Mouse (Mus musculus) liver, embryonic 15.5 days (tissue): ENCODE results near the gene Thbs2. TPM values are rescaled to one million over a fixed set of nuclear protein-coding genes. Genes with fewer than 3 reads are reported as not detected.

Source experiments
- ATAC-seq: fragments of 200-750 bp; cut with Nextera tagmentation; 2 replicates; pipeline ENCODE4 v1.8.0; 2017; ENCODE audit warnings: moderate number of reproducible peaks, mild to moderate bottlenecking, moderate library complexity; ENCODE audit not compliant: insufficient read depth
- H3K27ac ChIP-seq: fragments of 300-500 bp; sonication (generic); replicated peaks from 2 replicates; pipeline ENCODE4 v1.5.1; 2015; ENCODE audit warnings: mild to moderate bottlenecking, inconsistent platforms
- H3K27me3 ChIP-seq: fragments of 300-500 bp; sonication (generic); 2 replicates; pipeline ENCODE4 v1.6.1; 2015; ENCODE audit warnings: mild to moderate bottlenecking, inconsistent platforms
- H3K36me3 ChIP-seq: fragments of 300-500 bp; sonication (generic); replicated peaks from 2 replicates; pipeline ENCODE4 v1.6.1; 2015; ENCODE audit warnings: moderate library complexity, mild to moderate bottlenecking, inconsistent platforms
- H3K4me1 ChIP-seq: fragments of 300-500 bp; sonication (generic); replicated peaks from 2 replicates; pipeline ENCODE4 v1.6.1; 2015; ENCODE audit warnings: inconsistent platforms
- H3K4me2 ChIP-seq: fragments of 300-500 bp; sonication (generic); 2 replicates; pipeline ENCODE4 v1.6.1; 2015; ENCODE audit warnings: moderate library complexity, mild to moderate bottlenecking, inconsistent platforms
- H3K4me3 ChIP-seq: fragments of 300-500 bp; sonication (generic); replicated peaks from 2 replicates; pipeline ENCODE4 v1.5.1; 2015; ENCODE audit warnings: mild to moderate bottlenecking, inconsistent platforms
- H3K9ac ChIP-seq: fragments of 300-500 bp; sonication (generic); 2 replicates; pipeline ENCODE4 v1.6.1; 2015; ENCODE audit warnings: moderate library complexity, mild to moderate bottlenecking, inconsistent platforms
- H3K9me3 ChIP-seq: fragments of 300-500 bp; sonication (generic); replicated peaks from 2 replicates; pipeline ENCODE4 v1.6.1; 2016; ENCODE audit warnings: inconsistent platforms
- WGBS: fragments of 180-500 bp; shearing (Covaris S2); methylation state at CpG from one replicate; pipeline ENCODE4 v1.1.7; 2015; ENCODE audit warnings: mixed read lengths; ENCODE audit not compliant: insufficient replicate concordance; 5-methylcytosine and 5-hydroxymethylcytosine counted together
- polyA plus RNA-seq: library from polyadenylated mRNA; unstranded; fragments of >200 nt; fragmentation: Nextera tagmentation; extraction: Ambion mirVana; gene quantifications from 2 replicates; pipeline ENCODE4 v1.2.1, GENCODE M21; 2015

Gene Thbs2
- polyA plus RNA-seq, 1 experiment from 2014 or later: 1.9 TPM

DNA sequence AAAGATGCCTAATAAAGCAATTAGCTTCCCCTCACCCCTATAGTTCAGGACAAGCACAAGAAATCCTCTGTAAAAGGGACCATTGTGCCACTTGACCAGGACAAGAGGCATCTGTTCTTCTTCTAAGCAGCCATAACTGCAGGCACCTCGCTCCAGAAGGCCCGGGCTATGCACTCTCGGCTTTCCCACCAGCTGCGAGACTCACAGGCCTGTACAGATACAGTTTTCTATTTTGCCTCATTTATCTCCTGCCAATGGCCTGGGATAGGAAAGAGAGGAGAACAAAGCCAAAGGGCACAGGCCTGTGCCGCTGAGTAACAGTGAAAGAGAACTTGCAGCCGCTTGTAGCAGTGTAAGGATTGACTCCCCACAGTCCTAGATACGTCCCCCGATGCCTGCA is 20.7 kb upstream of the Thbs2 start:
- ATAC-seq: no peak
- no peak overlapping the region for H3K9ac ChIP-seq
- no peaks in the 10 kb centered on the region for H3K9me3 ChIP-seq
- H3K4me2 ChIP-seq: no peak overlapping the region
- H3K27me3 ChIP-seq: no peaks in the 10 kb centered on the region
- H3K4me1 ChIP-seq: no peaks in the 10 kb centered on the region
- no peaks in the 10 kb centered on the region for H3K36me3 ChIP-seq
- 68% methylated on average over 8 of the region's 8 CpGs for WGBS
- H3K27ac ChIP-seq: no peak overlapping the region
- no peak overlapping the region for H3K4me3 ChIP-seq

DNA sequence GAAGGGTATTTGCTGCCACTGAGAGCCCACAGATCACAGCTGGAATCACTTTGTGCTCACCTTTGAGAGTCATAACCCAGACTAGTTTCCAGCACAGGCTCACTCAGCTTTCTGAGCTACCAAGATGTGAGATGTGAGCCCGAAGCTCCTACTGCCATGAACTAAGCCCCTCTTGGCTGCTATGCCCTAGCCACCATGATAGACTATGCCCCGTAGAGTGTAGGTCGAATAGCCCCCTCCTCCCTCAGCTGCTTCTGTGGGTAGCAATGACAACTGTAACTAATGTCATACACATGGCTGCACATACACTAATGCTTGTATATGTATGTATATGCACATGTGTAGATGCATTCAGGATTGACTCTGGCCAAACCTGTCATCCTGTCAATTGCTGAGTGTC is 20.3 kb upstream of the Thbs2 start:
- H3K4me1 ChIP-seq: no peaks in the 10 kb centered on the region
- no peak overlapping the region for H3K4me2 ChIP-seq
- no peaks in the 10 kb centered on the region for H3K36me3 ChIP-seq
- no peaks in the 10 kb centered on the region for H3K27me3 ChIP-seq
- no peak for ATAC-seq
- WGBS: 58% methylated on average over 3 of the region's 3 CpGs
- H3K27ac ChIP-seq: no peak overlapping the region
- H3K4me3 ChIP-seq: no peak overlapping the region
- no peak overlapping the region for H3K9ac ChIP-seq
- no peaks in the 10 kb centered on the region for H3K9me3 ChIP-seq

DNA sequence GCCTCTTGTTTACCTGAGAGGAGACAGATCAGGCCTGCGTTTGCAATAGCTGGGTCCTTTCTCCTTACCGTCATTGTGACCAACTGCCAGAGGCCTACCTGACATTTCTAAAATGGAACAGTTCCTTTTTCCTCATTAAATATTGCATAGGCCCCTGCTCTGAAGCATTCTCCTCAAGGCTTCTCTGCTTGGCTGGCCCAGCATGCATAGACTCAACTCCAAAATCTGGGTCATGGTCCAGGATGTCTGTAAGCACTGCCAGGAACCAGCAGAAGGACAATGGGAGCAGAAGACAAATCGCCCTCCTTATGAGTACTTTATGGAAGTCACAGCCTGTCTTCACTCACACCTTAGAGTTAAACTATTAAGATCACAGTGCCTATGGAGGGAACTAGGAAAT is 17.7 kb upstream of the Thbs2 start:
- H3K9ac ChIP-seq: no peak overlapping the region
- ATAC-seq: no peak
- H3K4me2 ChIP-seq: no peak overlapping the region
- H3K27ac ChIP-seq: no peak overlapping the region
- H3K9me3 ChIP-seq: no peaks in the 10 kb centered on the region
- no peaks in the 10 kb centered on the region for H3K36me3 ChIP-seq
- H3K4me3 ChIP-seq: no peak overlapping the region
- WGBS: 74% methylated on average over 3 of the region's 3 CpGs
- H3K4me1 ChIP-seq: no peaks in the 10 kb centered on the region
- H3K27me3 ChIP-seq: no peaks in the 10 kb centered on the region

DNA sequence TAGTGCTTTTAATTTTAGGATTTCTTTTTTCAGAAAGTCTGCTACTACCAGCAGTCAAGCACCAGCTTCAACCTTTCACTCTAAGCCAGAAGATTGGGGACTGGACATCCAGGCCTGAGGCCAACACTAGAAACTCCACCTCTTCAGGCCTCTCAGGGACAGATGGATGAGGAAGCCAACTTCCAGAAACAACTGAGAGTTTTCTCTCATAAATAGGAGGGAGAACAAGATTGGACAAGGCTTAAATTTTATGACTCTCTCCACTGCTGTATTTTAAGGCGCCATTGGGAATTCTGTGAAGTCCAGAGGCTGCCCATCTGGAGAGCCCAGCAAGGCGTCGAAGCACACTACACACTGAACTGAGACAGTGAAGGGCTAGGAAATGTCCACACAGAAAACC is 17.0 kb upstream of the Thbs2 start:
- H3K9ac ChIP-seq: no peak overlapping the region
- H3K27me3 ChIP-seq: no peaks in the 10 kb centered on the region
- H3K4me2 ChIP-seq: no peak overlapping the region
- no peak overlapping the region for H3K27ac ChIP-seq
- ATAC-seq: no peak
- WGBS: 72% methylated on average over 3 of the region's 3 CpGs
- no peaks in the 10 kb centered on the region for H3K9me3 ChIP-seq
- H3K4me1 ChIP-seq: no peaks in the 10 kb centered on the region
- H3K36me3 ChIP-seq: no peaks in the 10 kb centered on the region
- H3K4me3 ChIP-seq: no peak overlapping the region

DNA sequence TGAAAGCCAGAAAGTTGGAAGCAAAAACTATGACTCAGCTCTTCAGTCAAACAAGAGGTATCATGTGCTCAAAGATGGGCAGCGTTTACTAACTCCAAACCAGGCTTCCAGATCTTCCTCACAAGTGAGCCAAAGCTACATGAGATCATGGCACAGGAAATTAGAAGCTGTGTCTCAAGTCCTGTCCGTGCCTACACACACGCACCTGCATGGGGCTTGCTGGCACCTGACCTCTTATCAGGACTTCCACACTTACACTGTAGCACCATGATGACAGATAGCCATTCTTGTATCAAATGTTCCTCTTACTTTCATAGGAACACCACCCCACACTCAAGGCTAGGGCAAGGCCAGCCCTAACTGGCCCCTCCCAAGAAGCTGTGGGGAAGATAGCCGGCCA is 12.0 kb upstream of the Thbs2 start:
- no peaks in the 10 kb centered on the region for H3K9me3 ChIP-seq
- no peaks in the 10 kb centered on the region for H3K36me3 ChIP-seq
- ATAC-seq: no peak
- no peak overlapping the region for H3K27ac ChIP-seq
- H3K27me3 ChIP-seq: no peaks in the 10 kb centered on the region
- no peaks in the 10 kb centered on the region for H3K4me1 ChIP-seq
- WGBS: 48% methylated on average over 4 of the region's 4 CpGs
- H3K9ac ChIP-seq: no peak overlapping the region
- H3K4me2 ChIP-seq: no peak overlapping the region
- no peak overlapping the region for H3K4me3 ChIP-seq

DNA sequence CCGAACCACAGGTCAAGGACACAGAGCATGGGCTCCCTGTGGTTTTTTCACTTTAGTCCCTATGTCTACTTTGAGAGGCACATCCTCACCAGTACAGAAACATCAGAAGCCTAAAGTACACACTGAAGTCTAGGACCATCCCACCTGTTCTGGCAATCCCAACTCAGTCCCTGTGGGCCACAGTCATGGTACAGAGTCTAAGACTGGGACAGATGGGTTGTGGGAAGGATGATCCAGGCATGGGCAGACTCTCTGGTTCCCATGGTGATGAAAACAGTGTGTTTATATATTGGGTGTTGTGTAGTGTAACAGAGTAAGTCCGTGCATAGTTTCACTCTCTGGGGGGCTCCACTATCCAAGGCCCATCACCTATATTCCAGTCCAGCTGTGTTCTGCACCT is 11.4 kb upstream of the Thbs2 start:
- no peak for ATAC-seq
- Histone ChIP-seq H3K27me3 (no peaks in the 10 kb centered on the region), H3K9me3 (no peaks in the 10 kb centered on the region), H3K36me3 (no peaks in the 10 kb centered on the region), H3K4me2 (no peak overlapping the region), H3K4me3 (no peak overlapping the region), H3K4me1 (no peaks in the 10 kb centered on the region), H3K27ac (no peak overlapping the region), H3K9ac (no peak overlapping the region)
- 50% methylated on average over 2 of the region's 2 CpGs for WGBS

DNA sequence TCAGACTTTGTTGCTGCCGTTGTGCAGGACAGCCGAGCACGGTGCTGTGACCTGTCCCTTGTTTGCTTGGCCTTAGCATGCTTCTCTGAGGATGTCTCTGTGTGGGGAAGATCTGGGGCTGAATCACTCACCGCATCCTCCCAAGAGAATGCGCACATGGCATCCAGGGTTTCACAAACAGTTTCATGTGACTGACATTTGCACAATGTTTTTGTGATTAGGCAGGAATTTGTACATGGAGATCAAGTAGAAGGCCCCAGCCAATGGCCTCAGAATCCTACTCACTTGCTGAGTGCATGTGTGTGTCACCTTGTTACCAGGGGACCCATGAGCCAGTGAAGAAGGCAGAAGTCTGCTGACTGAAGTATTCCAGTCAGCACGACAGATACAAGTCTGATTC is 9.7 kb upstream of the Thbs2 start:
- H3K9me3 ChIP-seq: no peaks in the 10 kb centered on the region
- no peaks in the 10 kb centered on the region for H3K4me1 ChIP-seq
- no peaks in the 10 kb centered on the region for H3K27me3 ChIP-seq
- H3K36me3 ChIP-seq: no peaks in the 10 kb centered on the region
- no peak for ATAC-seq
- WGBS: 69% methylated on average over 6 of the region's 6 CpGs
- H3K4me2 ChIP-seq: no peak overlapping the region
- no peak overlapping the region for H3K4me3 ChIP-seq
- no peak overlapping the region for H3K27ac ChIP-seq
- no peak overlapping the region for H3K9ac ChIP-seq

DNA sequence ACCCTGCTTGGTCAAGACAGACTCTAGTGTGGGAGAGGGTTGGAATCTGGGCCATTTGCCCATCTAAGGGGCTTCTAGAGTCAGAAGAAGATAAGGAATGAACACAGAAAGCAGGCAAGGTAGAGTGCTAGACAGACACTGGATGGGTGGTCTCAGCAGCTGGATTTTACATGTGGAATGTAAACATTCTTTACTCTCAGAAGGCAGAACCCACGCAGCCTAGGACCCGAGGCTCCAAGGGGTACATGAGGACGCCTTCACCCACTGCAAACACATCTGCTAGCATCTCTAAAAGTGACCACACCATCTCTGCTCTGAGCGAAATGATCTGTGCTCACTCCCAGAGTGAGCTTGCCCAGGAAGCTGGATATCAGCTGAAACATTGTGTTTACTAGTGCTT is 9.2 kb upstream of the Thbs2 start:
- Histone ChIP-seq H3K4me3 (no peak overlapping the region), H3K9ac (no peak overlapping the region), H3K4me2 (no peak overlapping the region), H3K9me3 (no peaks in the 10 kb centered on the region), H3K27ac (no peak overlapping the region), H3K4me1 (no peaks in the 10 kb centered on the region), H3K36me3 (no peaks in the 10 kb centered on the region), H3K27me3 (no peaks in the 10 kb centered on the region)
- 28% methylated on average over 4 of the region's 4 CpGs for WGBS
- ATAC-seq: no peak

DNA sequence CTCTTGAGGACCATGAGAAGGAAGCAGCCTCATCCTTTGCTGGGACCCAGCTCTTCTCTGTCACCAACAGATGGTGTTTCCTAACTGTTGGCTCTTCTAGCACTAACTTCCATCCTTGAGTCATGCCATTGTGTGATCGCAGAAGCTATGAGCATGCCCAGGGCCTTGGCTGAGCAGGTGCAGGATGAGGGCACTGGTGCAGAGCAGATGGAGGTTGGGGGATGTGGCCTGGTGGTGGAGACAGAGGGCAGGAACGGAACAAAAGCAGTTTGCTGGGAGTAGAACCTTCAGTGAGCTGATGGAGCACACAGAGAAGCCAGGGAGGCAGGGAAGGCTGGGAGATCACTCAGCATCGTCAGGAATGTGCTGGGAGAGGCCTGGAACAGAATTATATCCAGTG is 8.7 kb upstream of the Thbs2 start:
- WGBS: 44% methylated on average over 3 of the region's 3 CpGs
- ATAC-seq: no peak
- Histone ChIP-seq H3K36me3 (no peaks in the 10 kb centered on the region), H3K9me3 (no peaks in the 10 kb centered on the region), H3K27ac (no peak overlapping the region), H3K9ac (no peak overlapping the region), H3K27me3 (no peaks in the 10 kb centered on the region), H3K4me3 (no peak overlapping the region), H3K4me2 (no peak overlapping the region), H3K4me1 (no peaks in the 10 kb centered on the region)

DNA sequence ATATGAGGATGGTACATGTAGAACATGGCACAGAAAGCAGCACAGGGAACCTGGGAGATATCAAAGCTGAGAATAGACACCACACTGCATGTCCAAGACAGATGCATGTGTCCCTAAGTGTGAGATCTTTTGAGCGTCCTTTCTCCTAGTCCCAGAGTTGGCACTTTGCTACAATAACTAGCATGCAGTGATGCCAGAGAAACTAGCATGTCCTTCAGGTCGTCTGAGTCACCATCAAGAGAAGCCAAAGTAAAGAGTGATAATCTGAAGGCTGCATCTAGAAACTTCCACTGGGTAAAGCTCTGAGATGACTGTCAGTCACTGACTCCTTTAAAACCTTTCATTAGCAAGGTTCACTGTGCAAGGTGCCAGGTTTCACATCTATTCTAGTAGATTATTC is 7.9 kb upstream of the Thbs2 start:
- H3K9me3 ChIP-seq: no peaks in the 10 kb centered on the region

DNA sequence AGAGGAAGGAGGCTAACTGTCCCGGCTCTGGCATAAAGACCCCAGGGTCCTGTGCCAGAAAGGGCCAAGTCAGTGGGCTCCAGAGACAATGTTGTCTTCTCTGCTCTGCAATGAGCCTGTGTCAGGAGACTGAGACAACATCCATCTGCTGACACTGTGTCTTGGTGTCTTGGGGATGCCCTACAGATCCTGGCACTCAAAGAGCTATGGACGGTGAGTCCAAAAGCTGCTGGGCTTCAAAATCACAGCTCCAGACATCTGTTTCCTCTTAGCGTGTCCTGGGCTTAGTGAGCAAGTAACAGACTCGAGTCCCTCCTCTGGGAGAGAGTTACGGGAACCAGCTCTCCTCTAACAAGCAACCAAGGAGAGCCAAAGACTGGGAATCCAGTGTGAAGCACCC is 6.2 kb upstream of the Thbs2 start:
- Histone ChIP-seq H3K36me3 (no peaks in the 10 kb centered on the region), H3K4me1 (no peaks in the 10 kb centered on the region), H3K4me3 (no peak overlapping the region), H3K4me2 (no peak overlapping the region), H3K27me3 (no peaks in the 10 kb centered on the region), H3K9me3 (no peaks in the 10 kb centered on the region), H3K9ac (no peak overlapping the region), H3K27ac (no peak overlapping the region)
- ATAC-seq: no peak
- WGBS: 43% methylated on average over 5 of the region's 5 CpGs

More for the DNA sequence above, 7.9 kb upstream of the Thbs2 start:
- Histone ChIP-seq H3K36me3 (no peaks in the 10 kb centered on the region), H3K27me3 (no peaks in the 10 kb centered on the region), H3K4me3 (no peak overlapping the region), H3K4me1 (no peaks in the 10 kb centered on the region), H3K27ac (no peak overlapping the region), H3K9ac (no peak overlapping the region), H3K4me2 (no peak overlapping the region)
- ATAC-seq: no peak
- WGBS: 23% methylated on average over 2 of the region's 2 CpGs

DNA sequence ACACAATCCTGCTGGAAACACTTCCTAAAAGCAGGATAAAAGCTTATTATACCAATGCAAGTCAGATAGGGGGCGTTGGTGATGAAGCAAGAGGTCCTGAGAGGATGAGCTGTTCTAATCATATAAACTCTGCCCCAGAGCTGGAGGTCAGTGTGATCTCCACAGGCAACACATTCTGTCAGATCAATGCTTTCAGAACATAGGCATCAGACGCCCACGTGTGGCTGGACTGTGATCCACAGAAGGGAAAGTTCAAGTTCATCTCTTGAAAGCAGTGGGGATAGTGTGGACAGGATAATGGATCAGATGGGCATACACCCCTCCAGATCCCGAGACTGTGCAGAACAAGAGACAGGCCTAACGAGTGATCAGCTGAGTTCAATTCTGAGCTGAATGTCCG is 4.2 kb upstream of the Thbs2 start:
- 0 out of 2 replicates have a peak, but pooled peaks cover 3% of the 10 kb centered on the region for H3K27me3 ChIP-seq
- H3K4me1 ChIP-seq: no peaks in the 10 kb centered on the region
- no peak overlapping the region for H3K4me3 ChIP-seq
- no peak overlapping the region for H3K4me2 ChIP-seq
- H3K9me3 ChIP-seq: no peaks in the 10 kb centered on the region
- no peak overlapping the region for H3K9ac ChIP-seq
- H3K27ac ChIP-seq: no peak overlapping the region
- H3K36me3 ChIP-seq: no peaks in the 10 kb centered on the region
- 46% methylated on average over 6 of the region's 6 CpGs for WGBS
- ATAC-seq: no peak
